ENCODE assay signal across 19 mouse cellular contexts in genomic region chr13:98919695-98920094, GRCm38 (mm10).
"Had no signal": no experiment of that assay in that cellular context is flagged by ENCODE, and none has a peak within 500 bp of the region (broad histone marks: within the 10 kb centered on the region; RNA-seq: fewer than 3 reads in every experiment).

No protein-coding gene starts in this region.

- ATAC-seq: midbrain, embryonic 13.5 days; midbrain, embryonic 16.5 days had no signal

- H3K9me3 ChIP-seq: kidney, embryonic 15.5 days; limb, embryonic 13.5 days; liver, embryonic 13.5 days; midbrain, embryonic 13.5 days; neural tube, embryonic 13.5 days had no signal

- DNase-seq: kidney, adult 11 months; kidney, adult 8-10 months; kidney, postnatal 10 days; kidney, postnatal 36 days; left cerebral cortex, postnatal 4 days; liver, embryonic 13.5 days; lung, adult 2 months; lung, postnatal 14 days; lung, postnatal 4 days; thymus, adult 18-20 months; thymus, postnatal 14 days; thymus, postnatal 4 days had no signal

- H3K4me3 ChIP-seq: kidney, embryonic 15.5 days; limb, embryonic 13.5 days; liver, embryonic 13.5 days; midbrain, embryonic 10.5 days; midbrain, embryonic 13.5 days; myocyte; neural tube, embryonic 13.5 days had no signal

- H3K27ac ChIP-seq: kidney, embryonic 15.5 days; limb, embryonic 13.5 days; liver, embryonic 13.5 days; midbrain, embryonic 10.5 days; midbrain, embryonic 13.5 days; neural tube, embryonic 13.5 days had no signal

- H3K27me3 ChIP-seq: kidney, embryonic 15.5 days; limb, embryonic 13.5 days; liver, embryonic 13.5 days; midbrain, embryonic 13.5 days; neural tube, embryonic 13.5 days had no signal
